Mouse (Mus musculus) T-helper 1 cell (primary cell): ENCODE measurements around the gene 1700056E22Rik.

Source experiments
- in situ Hi-C: fragments of 300-600 bp; cut with MboI, MseI; formaldehyde crosslinking; loops from one replicate; pipeline ENCODE4 v1.15.1; 2025; ENCODE audit warnings: high pct_unique_total_duplicates

1700056E22Rik gene

GRCm38 (mm10) chr1:184034011-184034557 lies at the start of gene 1700056E22Rik:
TSS of gene 1700056E22Rik (minus strand) at chr1:184034301.
- in situ Hi-C loops: loop anchor here (25.0 kb wide), 1 partner anchor 1522 kb away; the partner anchor contains the start of gene Capn2

- in situ Hi-C loops: loop anchor here (5.0 kb wide), 1 partner anchor 91 kb away; no protein-coding TSS in a partner anchor
Measured at GRCm38 (mm10) chr1:184083166-184083565, 49.1 kb upstream of the 1700056E22Rik start.

DNA sequence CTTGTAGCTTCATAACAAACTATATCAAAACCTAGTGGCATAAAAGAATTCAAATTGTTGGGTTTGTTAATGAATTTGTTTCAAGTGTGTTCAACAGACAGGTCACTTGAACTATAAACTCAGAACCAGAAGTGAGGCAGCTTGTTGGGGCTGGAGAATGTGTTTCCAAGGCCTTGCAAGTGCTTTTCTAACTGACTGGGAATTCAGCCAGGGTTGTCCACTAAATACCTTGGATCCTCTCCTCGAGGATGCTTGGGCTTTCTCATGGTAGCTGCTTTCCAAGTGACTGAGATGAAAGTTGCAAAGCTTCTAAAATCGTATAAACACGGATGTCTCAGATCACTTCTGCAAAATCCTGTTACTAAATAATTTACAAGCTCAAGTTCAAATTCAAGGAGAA lies 48.6 kb upstream of the 1700056E22Rik start:
- in situ Hi-C loops: loop anchor here (5.0 kb wide), 1 partner anchor 90 kb away; no protein-coding TSS in a partner anchor

- in situ Hi-C loops: no loop called here
Measured at GRCm38 (mm10) chr1:184079304-184079703, 45.2 kb upstream of the 1700056E22Rik start.

- in situ Hi-C loops: no loop called here
Measured at GRCm38 (mm10) chr1:184076756-184077155, 42.7 kb upstream of the 1700056E22Rik start.

DNA sequence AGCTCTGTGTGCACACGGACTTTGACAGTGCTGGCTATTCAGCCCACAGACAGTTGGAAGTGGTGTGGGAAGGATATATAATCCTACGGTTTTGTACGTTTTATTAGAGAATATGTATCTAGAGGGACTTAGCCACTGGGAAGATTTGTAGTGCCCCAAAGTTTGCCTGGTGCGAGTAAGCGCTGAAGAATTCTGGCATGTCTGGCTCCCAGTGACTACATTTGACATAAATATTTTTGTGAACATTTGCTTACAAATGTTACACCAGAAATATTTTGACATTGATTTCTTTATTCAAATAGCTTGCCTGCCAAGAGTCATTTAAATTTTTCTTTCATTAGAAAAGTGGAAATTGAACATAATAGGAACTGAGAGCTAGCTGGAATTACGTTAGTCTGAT lies 42.0 kb upstream of the 1700056E22Rik start:
- in situ Hi-C loops: no loop called here

GRCm38 (mm10) chr1:184068971-184069370 lies 34.9 kb upstream of the 1700056E22Rik start:
- in situ Hi-C loops: no loop called here

DNA sequence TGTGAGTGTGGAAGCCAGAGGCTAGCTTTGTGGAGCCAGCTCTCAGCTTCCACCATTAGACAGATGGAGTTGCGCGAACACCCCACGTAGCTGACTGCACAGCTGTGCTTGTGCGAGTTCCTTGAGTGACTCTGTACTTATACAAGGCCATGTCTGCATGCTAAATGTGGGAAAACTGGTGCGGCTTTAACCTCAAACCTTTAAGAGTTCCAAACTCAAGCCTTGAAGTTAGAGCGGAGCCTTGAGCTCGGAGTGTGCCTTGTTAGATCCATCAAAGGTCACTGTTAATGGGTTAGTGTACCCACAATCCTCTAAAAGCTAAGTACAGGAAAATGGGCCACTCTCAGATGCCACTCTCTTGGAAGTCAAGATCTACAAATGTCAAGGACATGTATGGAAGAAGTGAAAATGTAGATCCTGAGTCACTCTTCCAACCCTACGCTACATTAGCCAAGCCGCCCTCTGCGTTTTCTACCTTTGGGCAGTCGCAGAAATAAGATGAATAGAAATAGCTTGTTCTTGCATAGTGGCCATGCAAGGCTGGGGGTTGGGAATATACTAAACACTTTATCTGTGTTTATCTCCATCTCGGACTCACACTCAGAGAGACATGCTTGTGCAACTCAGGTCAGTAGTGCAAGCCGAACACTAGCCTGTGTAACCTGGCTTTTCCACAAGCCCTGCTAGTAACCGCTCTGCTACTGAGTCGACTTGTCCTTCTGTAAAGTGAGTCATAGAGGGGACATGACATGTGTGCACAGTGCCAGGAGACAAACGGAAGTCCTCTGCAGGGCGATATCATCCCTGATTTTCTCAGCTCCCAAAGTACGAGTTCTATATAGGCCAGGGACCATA lies 33.8 kb upstream of the 1700056E22Rik start:
- in situ Hi-C loops: no loop called here

DNA sequence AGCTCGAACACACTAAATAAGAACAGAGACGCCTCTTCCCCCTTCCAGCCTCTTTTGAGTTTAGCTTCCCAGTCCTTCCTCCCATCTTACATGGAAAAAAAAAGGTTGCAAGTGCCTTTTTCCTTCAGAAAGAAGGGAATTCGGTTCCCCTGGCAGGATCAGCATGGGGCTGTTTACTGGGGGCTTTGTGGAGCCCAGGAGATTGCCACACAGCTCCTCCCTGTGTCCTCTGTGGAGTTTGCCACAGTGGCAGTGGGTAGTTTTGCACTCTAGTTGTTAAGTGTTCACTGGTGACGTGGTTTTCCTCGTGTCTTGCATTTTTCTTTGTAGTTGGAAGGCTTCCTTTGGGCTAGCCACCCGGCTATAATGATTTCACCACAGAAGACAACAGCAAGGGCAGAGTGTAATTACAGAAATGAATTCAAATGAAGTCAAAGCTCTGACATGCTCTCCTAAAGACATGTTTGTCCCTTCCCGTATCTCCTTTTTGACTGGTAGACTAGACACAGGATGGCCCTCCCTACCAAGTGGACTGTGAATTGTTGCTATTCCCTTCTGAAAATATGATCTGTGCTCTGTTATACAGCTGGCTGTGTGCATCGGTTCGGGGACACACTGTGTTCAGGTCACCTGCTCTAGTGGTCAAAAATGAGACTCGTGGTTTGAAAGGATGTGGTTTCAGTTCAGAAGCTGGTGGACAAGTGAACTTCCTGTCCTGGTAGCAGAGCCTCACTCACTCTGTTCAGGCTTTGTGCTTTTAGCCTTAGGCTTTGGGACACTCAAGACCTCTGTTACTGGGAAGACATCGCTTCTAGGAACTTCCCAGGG lies 32.6 kb upstream of the 1700056E22Rik start:
- in situ Hi-C loops: no loop called here

DNA sequence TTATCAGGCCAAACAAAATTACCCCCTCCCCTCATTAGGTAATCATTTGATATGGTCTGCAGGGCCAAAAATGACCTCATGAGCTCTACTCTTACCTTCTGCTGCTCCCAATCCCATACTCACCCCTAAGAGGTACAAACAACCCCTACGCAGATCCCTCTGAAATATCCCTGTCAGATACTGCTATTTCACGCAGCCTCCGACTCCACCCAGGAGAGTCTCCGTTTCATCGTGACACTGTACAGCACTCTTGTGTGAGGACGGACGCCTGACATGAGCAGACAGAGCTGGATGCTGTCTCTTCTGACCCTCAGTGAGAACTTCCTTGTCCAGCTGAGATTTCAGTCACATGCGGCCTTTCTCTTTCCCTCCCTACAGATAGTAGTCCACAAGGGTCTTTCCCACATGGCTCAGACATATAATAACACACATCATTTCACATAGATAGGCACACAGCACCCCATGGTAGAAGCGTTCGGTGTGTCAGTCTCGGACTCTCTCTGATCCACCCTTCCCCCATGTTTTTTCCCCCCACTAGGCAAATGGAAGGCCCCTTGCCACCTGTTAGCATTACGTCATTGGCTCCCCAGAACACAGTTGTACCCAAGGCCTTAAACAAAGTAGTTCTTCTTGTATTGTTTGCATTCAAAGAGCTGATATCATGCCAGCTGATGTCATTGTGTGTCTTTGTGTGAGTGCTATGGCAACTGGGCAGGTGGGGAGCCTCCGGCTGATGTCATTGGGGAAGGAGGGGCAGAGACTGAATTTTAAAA lies 31.7 kb upstream of the 1700056E22Rik start:
- in situ Hi-C loops: no loop called here

- in situ Hi-C loops: no loop called here
Measured at GRCm38 (mm10) chr1:184064306-184064705, 30.2 kb upstream of the 1700056E22Rik start.

GRCm38 (mm10) chr1:184061901-184062300 lies 27.8 kb upstream of the 1700056E22Rik start:
- in situ Hi-C loops: no loop called here

- in situ Hi-C loops: no loop called here
Measured at GRCm38 (mm10) chr1:184060828-184061734, 27.0 kb upstream of the 1700056E22Rik start.

DNA sequence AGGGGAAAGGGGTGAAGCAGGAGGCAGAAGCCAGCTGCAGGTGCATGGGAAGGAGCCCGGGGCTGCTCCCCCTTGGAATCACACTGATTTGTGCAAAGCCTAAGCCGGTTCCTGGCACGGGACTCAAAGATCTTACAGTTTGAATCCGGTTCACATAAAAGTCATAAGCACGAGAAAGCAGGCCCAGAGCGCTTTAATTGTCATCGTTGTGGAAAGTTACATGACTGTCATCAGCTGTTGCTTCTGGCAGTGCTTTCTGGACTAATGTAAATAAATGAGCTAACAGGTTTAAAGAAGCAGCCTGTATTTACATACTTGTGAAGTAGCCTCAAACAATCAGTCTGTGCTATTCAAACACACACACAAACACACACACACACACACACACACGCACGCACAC lies 26.3 kb upstream of the 1700056E22Rik start:
- in situ Hi-C loops: no loop called here

- in situ Hi-C loops: no loop called here
Measured at GRCm38 (mm10) chr1:184059814-184060213, 25.7 kb upstream of the 1700056E22Rik start.

- in situ Hi-C loops: no loop called here
Measured at GRCm38 (mm10) chr1:184058206-184058605, 24.1 kb upstream of the 1700056E22Rik start.

- in situ Hi-C loops: no loop called here
Measured at GRCm38 (mm10) chr1:184054176-184054575, 20.1 kb upstream of the 1700056E22Rik start.

- in situ Hi-C loops: no loop called here
Measured at GRCm38 (mm10) chr1:184053711-184054110, 19.6 kb upstream of the 1700056E22Rik start.

GRCm38 (mm10) chr1:184053141-184053540 lies 19.0 kb upstream of the 1700056E22Rik start:
- in situ Hi-C loops: no loop called here

DNA sequence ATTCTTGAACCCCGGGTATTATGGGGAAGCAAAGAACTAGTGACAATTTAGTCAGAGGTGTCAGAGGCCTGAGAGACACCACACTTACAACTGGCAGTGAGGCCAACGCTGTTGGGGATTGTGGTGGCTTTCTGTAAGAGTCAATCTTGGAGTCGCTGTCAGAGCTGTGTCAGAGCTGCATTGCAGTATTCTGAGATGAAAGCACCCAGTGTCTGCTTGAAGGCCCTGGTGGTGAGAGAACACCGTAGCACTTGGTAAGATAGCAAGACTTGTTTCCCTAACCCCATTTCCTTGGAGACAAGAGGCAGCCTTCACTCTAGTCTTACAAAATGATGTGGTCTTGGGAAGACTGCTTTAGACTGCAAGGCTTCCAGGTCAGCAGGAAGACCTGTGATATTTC lies 18.2 kb upstream of the 1700056E22Rik start:
- in situ Hi-C loops: no loop called here
